Mouse (Mus musculus) hindbrain, embryonic 10.5 days (tissue): ENCODE data around the gene Dph6. TPM values are rescaled to one million over a fixed set of nuclear protein-coding genes. Genes with fewer than 3 reads are reported as not detected.
A peak's percentile ranks its signal among the peaks of the same experiment; 100 is the strongest.
"Not testable (repeated sequence)": the region's sequence is repeated elsewhere in the genome, so short reads cannot be mapped to it uniquely, and the experiment has no call there.

Experiments
- DNase-seq: peaks from one replicate; pipeline ENCODE4 v3.0.0-alpha.2; 2017; ENCODE audit warnings: low spot score
- H3K27ac ChIP-seq: fragments of 300-500 bp; sonication (generic); 2 replicates; pipeline ENCODE4 v1.5.1; 2016; ENCODE audit warnings: mild to moderate bottlenecking, moderate library complexity
- H3K27me3 ChIP-seq: fragments of 300-500 bp; sonication (generic); 2 replicates; pipeline ENCODE4 v1.6.1; 2016; ENCODE audit warnings: mild to moderate bottlenecking; ENCODE audit not compliant: poor library complexity, insufficient read depth, severe bottlenecking
- H3K36me3 ChIP-seq: fragments of 300-500 bp; sonication (generic); 2 replicates; pipeline ENCODE4 v1.6.1; 2016; ENCODE audit warnings: mild to moderate bottlenecking, moderate library complexity
- H3K4me1 ChIP-seq: fragments of 300-500 bp; sonication (generic); replicated peaks from 2 replicates; pipeline ENCODE4 v1.6.1; 2016; ENCODE audit warnings: mild to moderate bottlenecking
- H3K4me3 ChIP-seq: fragments of 300-500 bp; sonication (generic); 2 replicates; pipeline ENCODE4 v1.5.1; 2016; ENCODE audit warnings: mild to moderate bottlenecking, moderate library complexity
- H3K9me3 ChIP-seq: fragments of 300-500 bp; sonication (generic); 2 replicates; pipeline ENCODE4 v1.6.1; 2016; ENCODE audit warnings: mild to moderate bottlenecking, moderate library complexity
- WGBS: fragments of 180-500 bp; shearing (Covaris S2); methylation state at CpG from one replicate; pipeline ENCODE4 v1.1.7; 2016; 5-methylcytosine and 5-hydroxymethylcytosine counted together
- polyA plus RNA-seq: library from polyadenylated mRNA; unstranded; fragments of >200 nt; fragmentation: Nextera tagmentation; extraction: Ambion mirVana; gene quantifications from 2 replicates; pipeline ENCODE4 v1.2.1, GENCODE M21; 2016

Gene Dph6
- polyA plus RNA-seq, 1 experiment from 2014 or later, result 17.7 TPM

- Histone ChIP-seq H3K27me3 (no peaks in the 10 kb centered on the region), H3K27ac (peak overlapping the region; percentile 62; the same call in 1 of the 2 replicates), H3K9me3 (no peaks in the 10 kb centered on the region), H3K4me1 (peaks cover 16% of the 10 kb centered on the region), H3K36me3 (no peaks in the 10 kb centered on the region), H3K4me3 (no peak overlapping the region)
- no peak for DNase-seq
- 58% methylated on average over 5 of the region's 5 CpGs for WGBS
These were observed 32.8 kb downstream of the Dph6 start for GRCm38 (mm10) chr2:114621781-114622549.

GRCm38 (mm10) chr2:114611576-114611975, 43.2 kb downstream of the Dph6 start:
- 46% methylated on average over 2 of the region's 2 CpGs for WGBS
- Histone ChIP-seq H3K27me3 (no peaks in the 10 kb centered on the region), H3K36me3 (no peaks in the 10 kb centered on the region), H3K27ac (no peak overlapping the region), H3K4me1 (peaks cover 13% of the 10 kb centered on the region), H3K4me3 (no peak overlapping the region), H3K9me3 (no peaks in the 10 kb centered on the region)
- peak; percentile 10 for DNase-seq

GRCm38 (mm10) chr2:114610110-114610509, 44.7 kb downstream of the Dph6 start:
- whole genome bisulfite sequencing, result 38% methylated on average over 2 of the region's 2 CpGs
- Histone ChIP-seq H3K36me3 (no peaks in the 10 kb centered on the region), H3K27ac (peak overlapping the region; percentile 69), H3K4me3 (no peak overlapping the region), H3K9me3 (no peaks in the 10 kb centered on the region), H3K27me3 (no peaks in the 10 kb centered on the region), H3K4me1 (peaks cover 13% of the 10 kb centered on the region)
- DNase-seq, result no peak

- H3K4me1 ChIP-seq, H3K27me3 ChIP-seq, H3K9me3 ChIP-seq, H3K36me3 ChIP-seq, DNase-seq, H3K4me3 ChIP-seq, H3K27ac ChIP-seq: not testable (repeated sequence)
These were observed 49.6 kb downstream of the Dph6 start for GRCm38 (mm10) chr2:114605202-114605601.

GRCm38 (mm10) chr2:114601174-114601573, 53.6 kb downstream of the Dph6 start:
- no peak overlapping the region for H3K27ac ChIP-seq
- H3K27me3 ChIP-seq, result no peaks in the 10 kb centered on the region

GRCm38 (mm10) chr2:114599793-114600192, 55.0 kb downstream of the Dph6 start:
- no peak overlapping the region for H3K27ac ChIP-seq
- H3K9me3 ChIP-seq, result no peaks in the 10 kb centered on the region
- no peaks in the 10 kb centered on the region for H3K27me3 ChIP-seq
- no peak overlapping the region for H3K4me3 ChIP-seq
- no peaks in the 10 kb centered on the region for H3K36me3 ChIP-seq
- H3K4me1 ChIP-seq, result no peaks in the 10 kb centered on the region
- 68% methylated on average over 2 of the region's 2 CpGs for WGBS
- DNase-seq, result no peak

More at GRCm38 (mm10) chr2:114601174-114601573, 53.6 kb downstream of the Dph6 start:
- H3K4me1 ChIP-seq, result no peaks in the 10 kb centered on the region
- WGBS, result 92% methylated on average over 3 of the region's 3 CpGs
- no peaks in the 10 kb centered on the region for H3K36me3 ChIP-seq
- DNase-seq, result no peak
- H3K9me3 ChIP-seq, result no peaks in the 10 kb centered on the region
- H3K4me3 ChIP-seq, result no peak overlapping the region

GRCm38 (mm10) chr2:114593393-114593792, 61.4 kb downstream of the Dph6 start:
- no peak overlapping the region for H3K4me3 ChIP-seq
- no peaks in the 10 kb centered on the region for H3K9me3 ChIP-seq
- no peaks in the 10 kb centered on the region for H3K36me3 ChIP-seq
- H3K27ac ChIP-seq, result no peak overlapping the region
- WGBS, result 90% methylated on average over 5 of the region's 5 CpGs
- H3K27me3 ChIP-seq, result no peaks in the 10 kb centered on the region
- no peak for DNase-seq
- H3K4me1 ChIP-seq, result no peaks in the 10 kb centered on the region

- Histone ChIP-seq H3K36me3 (no peaks in the 10 kb centered on the region), H3K9me3 (no peaks in the 10 kb centered on the region), H3K27ac (no peak overlapping the region), H3K27me3 (no peaks in the 10 kb centered on the region), H3K4me1 (no peaks in the 10 kb centered on the region), H3K4me3 (no peak overlapping the region)
- no peak for DNase-seq
- WGBS, result 85% methylated on average over 2 of the region's 2 CpGs
These were observed 74.0 kb downstream of the Dph6 start for GRCm38 (mm10) chr2:114580714-114581113.

- DNase-seq, result no peak
- Histone ChIP-seq H3K27ac (no peak overlapping the region), H3K4me1 (no peaks in the 10 kb centered on the region), H3K4me3 (no peak overlapping the region), H3K9me3 (no peaks in the 10 kb centered on the region), H3K36me3 (no peaks in the 10 kb centered on the region), H3K27me3 (no peaks in the 10 kb centered on the region)
- 89% methylated on average over 2 of the region's 2 CpGs for WGBS
These were observed 111.7 kb downstream of the Dph6 start for GRCm38 (mm10) chr2:114543000-114543622.

GRCm38 (mm10) chr2:114542325-114542724, 112.4 kb downstream of the Dph6 start:
- no peaks in the 10 kb centered on the region for H3K27me3 ChIP-seq
- DNase-seq, result no peak
- no peak overlapping the region for H3K27ac ChIP-seq
- H3K36me3 ChIP-seq, result no peaks in the 10 kb centered on the region
- no peaks in the 10 kb centered on the region for H3K4me1 ChIP-seq
- no peaks in the 10 kb centered on the region for H3K9me3 ChIP-seq
- no peak overlapping the region for H3K4me3 ChIP-seq
- WGBS, result 79% methylated on average over 2 of the region's 2 CpGs

- 93% methylated on average over 6 of the region's 6 CpGs for WGBS
- no peaks in the 10 kb centered on the region for H3K36me3 ChIP-seq
These were observed 114.3 kb downstream of the Dph6 start for GRCm38 (mm10) chr2:114540416-114540815.

GRCm38 (mm10) chr2:114536032-114536431, 118.7 kb downstream of the Dph6 start:
- no peak for DNase-seq
- Histone ChIP-seq H3K36me3 (no peaks in the 10 kb centered on the region), H3K27me3 (no peaks in the 10 kb centered on the region), H3K27ac (no peak overlapping the region), H3K4me1 (no peaks in the 10 kb centered on the region), H3K4me3 (no peak overlapping the region), H3K9me3 (no peaks in the 10 kb centered on the region)
- 57% methylated on average over 1 of the region's 1 CpGs for WGBS

More at GRCm38 (mm10) chr2:114540416-114540815, 114.3 kb downstream of the Dph6 start:
- no peak for DNase-seq
- H3K27me3 ChIP-seq, result no peaks in the 10 kb centered on the region
- no peaks in the 10 kb centered on the region for H3K9me3 ChIP-seq
- H3K4me1 ChIP-seq, result no peaks in the 10 kb centered on the region
- H3K27ac ChIP-seq, result no peak overlapping the region
- no peak overlapping the region for H3K4me3 ChIP-seq

GRCm38 (mm10) chr2:114531010-114531756, 123.6 kb downstream of the Dph6 start:
- H3K9me3 ChIP-seq, result no peaks in the 10 kb centered on the region
- DNase-seq, result no peak
- no peaks in the 10 kb centered on the region for H3K27me3 ChIP-seq
- no peaks in the 10 kb centered on the region for H3K36me3 ChIP-seq
- H3K4me1 ChIP-seq, result no peaks in the 10 kb centered on the region
- 91% methylated on average over 5 of the region's 5 CpGs for WGBS
- no peak overlapping the region for H3K27ac ChIP-seq
- no peak overlapping the region for H3K4me3 ChIP-seq
